Mouse (Mus musculus) embryonic facial prominence, embryonic 14.5 days (tissue): ENCODE results near the gene Copg2. TPM values are rescaled to one million over a fixed set of nuclear protein-coding genes. Genes with fewer than 3 reads are reported as not detected.

Experiments used
- ATAC-seq: fragments of 200-750 bp; cut with Nextera tagmentation; 2 replicates; pipeline ENCODE4 v1.8.0; 2017; ENCODE audit warnings: low read depth, moderate number of reproducible peaks, moderate TSS enrichment
- DNase-seq: peaks from one replicate; pipeline ENCODE4 v3.0.0-alpha.2; 2015; ENCODE audit warnings: low spot score
- H3K27ac ChIP-seq: fragments of 300-500 bp; sonication (generic); replicated peaks from 2 replicates; pipeline ENCODE4 v1.5.1; 2014; ENCODE audit warnings: low read depth, mild to moderate bottlenecking, low read length, moderate library complexity
- H3K27me3 ChIP-seq: fragments of 300-500 bp; sonication (generic); replicated peaks from 2 replicates; pipeline ENCODE4 v1.6.1; 2014; ENCODE audit warnings: low read length; ENCODE audit not compliant: control insufficient read depth, insufficient read depth
- H3K36me3 ChIP-seq: fragments of 300-500 bp; sonication (generic); 2 replicates; pipeline ENCODE4 v1.6.1; 2014; ENCODE audit warnings: low read length, mixed read lengths; ENCODE audit not compliant: control insufficient read depth, insufficient read depth
- H3K4me1 ChIP-seq: fragments of 300-500 bp; sonication (generic); 2 replicates; pipeline ENCODE4 v1.6.1; 2014; ENCODE audit warnings: antibody characterized with exemption, low read length; ENCODE audit not compliant: control insufficient read depth, insufficient read depth
- H3K4me2 ChIP-seq: fragments of 300-500 bp; sonication (generic); 2 replicates; pipeline ENCODE4 v1.6.1; 2014; ENCODE audit warnings: low read depth, mild to moderate bottlenecking, low read length, moderate library complexity, mixed read lengths
- H3K4me3 ChIP-seq: fragments of 300-500 bp; sonication (generic); 2 replicates; pipeline ENCODE4 v1.5.1; 2014; ENCODE audit warnings: low read depth, mild to moderate bottlenecking, low read length
- H3K9ac ChIP-seq: fragments of 300-500 bp; sonication (generic); 2 replicates; pipeline ENCODE4 v1.6.1; 2014; ENCODE audit warnings: low read depth, mild to moderate bottlenecking, low read length, moderate library complexity, mixed read lengths
- H3K9me3 ChIP-seq: fragments of 300-500 bp; sonication (generic); 2 replicates; pipeline ENCODE4 v1.6.1; 2016; ENCODE audit warnings: low read length; ENCODE audit not compliant: control insufficient read depth
- whole genome bisulfite sequencing: fragments of 180-500 bp; shearing (Covaris S2); extraction: QIAGEN DNeasy Blood & Tissue Kit; methylation state at CpG from one replicate; pipeline ENCODE4 v1.1.7; 2014; 5-methylcytosine and 5-hydroxymethylcytosine counted together
- polyA plus RNA-seq: library from polyadenylated mRNA; unstranded; fragments of >200 nt; fragmentation: Nextera tagmentation; extraction: Ambion mirVana; gene quantifications from 2 replicates; pipeline ENCODE4 v1.2.1, GENCODE M21; 2014

Gene Copg2
- polyA plus RNA-seq, 1 experiment from 2014 or later, result 29.0 TPM

DNA sequence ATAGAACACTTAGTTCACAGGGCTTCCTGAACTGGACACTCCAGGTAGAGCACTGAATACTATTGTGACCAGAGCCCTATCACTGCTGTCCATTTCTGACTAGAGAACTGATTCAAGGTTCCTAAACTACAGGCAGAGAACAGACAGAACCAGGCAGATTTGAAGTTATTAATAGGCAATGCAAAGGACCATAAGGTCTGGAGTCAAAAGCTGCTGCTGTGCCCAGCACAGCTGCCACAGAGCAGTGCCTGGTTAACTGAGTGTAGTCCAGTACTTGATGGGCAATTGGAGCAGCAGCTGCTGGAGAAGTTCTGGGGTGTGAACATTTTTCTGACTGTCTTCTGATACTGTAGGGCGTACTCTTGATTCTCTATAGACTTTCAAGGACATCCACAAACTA is 30.1 kb downstream of the Copg2 start:
- H3K4me2 ChIP-seq, result no peak overlapping the region
- no peak overlapping the region for H3K9ac ChIP-seq
- H3K4me1 ChIP-seq, result no peaks in the 10 kb centered on the region
- peak; percentile 16 for DNase-seq
- ATAC-seq, result no peak
- WGBS, result 92% methylated on average over 1 of the region's 1 CpGs
- H3K4me3 ChIP-seq, result no peak overlapping the region
- H3K36me3 ChIP-seq, result no peaks in the 10 kb centered on the region
- H3K27me3 ChIP-seq, result no peaks in the 10 kb centered on the region
- no peak overlapping the region for H3K27ac ChIP-seq
- no peaks in the 10 kb centered on the region for H3K9me3 ChIP-seq

DNA sequence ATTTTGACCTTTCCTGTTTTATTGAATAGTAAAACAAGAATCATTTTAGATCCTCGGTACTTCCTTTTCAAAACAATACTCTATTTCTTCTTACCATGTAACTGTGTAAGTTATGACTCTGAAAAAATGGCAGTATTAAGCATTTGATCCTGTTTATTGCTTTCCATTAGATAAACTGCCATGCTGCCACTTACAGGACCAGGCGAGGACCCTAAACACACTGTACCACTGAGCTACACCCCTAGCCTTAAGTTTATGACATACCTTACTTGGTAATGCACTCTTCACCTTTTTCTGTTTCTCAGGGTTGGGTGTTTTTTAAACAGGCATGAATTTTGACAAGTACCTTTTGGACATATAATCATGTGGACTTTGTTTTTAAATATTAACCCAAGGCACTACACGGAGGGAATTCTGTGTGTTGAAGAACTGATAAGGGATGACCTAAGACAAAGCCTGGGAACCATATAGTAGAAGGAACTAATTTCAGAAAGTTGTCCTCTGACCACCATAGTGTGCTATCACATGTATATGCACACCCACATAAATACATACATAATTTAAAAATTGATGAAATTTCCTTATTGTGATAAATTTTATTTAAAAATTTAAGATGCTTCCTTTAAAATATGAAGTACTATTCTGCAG is 31.4 kb downstream of the Copg2 start:
- Histone ChIP-seq H3K4me3 (no peak overlapping the region), H3K9me3 (no peaks in the 10 kb centered on the region), H3K9ac (no peak overlapping the region), H3K36me3 (no peaks in the 10 kb centered on the region), H3K27me3 (no peaks in the 10 kb centered on the region), H3K4me1 (no peaks in the 10 kb centered on the region), H3K27ac (no peak overlapping the region), H3K4me2 (no peak overlapping the region)
- no peak for ATAC-seq
- DNase-seq, result no peak
- WGBS, result 86% methylated on average over 3 of the region's 3 CpGs

DNA sequence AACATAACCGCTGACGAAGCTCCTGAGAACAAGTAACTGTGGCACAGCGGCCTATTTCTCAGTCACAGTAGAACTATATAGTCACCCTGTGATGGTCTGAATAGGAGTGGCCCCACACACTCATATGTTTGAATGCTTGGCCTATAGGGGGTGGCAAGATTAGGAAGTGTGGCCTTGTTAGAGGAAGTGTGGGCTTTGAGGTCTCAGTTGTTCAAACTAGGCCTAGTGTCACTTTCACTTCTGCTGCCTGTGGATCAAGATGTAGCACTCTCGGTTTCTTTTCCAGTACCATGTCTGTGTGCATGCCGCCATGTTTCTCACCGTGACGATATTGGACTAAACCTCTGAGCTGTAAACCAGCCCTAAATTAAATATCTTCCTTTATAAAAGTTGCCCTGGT is 40.6 kb downstream of the Copg2 start:
- 98% methylated on average over 7 of the region's 7 CpGs for WGBS
- no peak for ATAC-seq
- Histone ChIP-seq H3K4me1 (no peaks in the 10 kb centered on the region), H3K9ac (no peak overlapping the region), H3K4me2 (no peak overlapping the region), H3K9me3 (no peaks in the 10 kb centered on the region), H3K27me3 (no peaks in the 10 kb centered on the region), H3K27ac (no peak overlapping the region), H3K4me3 (no peak overlapping the region), H3K36me3 (peaks cover 28% of the 10 kb centered on the region)
- DNase-seq, result no peak

- 80% methylated on average over 2 of the region's 2 CpGs for WGBS
- ATAC-seq, result no peak
Observed at GRCm38 (mm10) chr6:30855205-30855604, 41.4 kb downstream of the Copg2 start.

GRCm38 (mm10) chr6:30849818-30850217 is 46.8 kb downstream of the Copg2 start:
- no peaks in the 10 kb centered on the region for H3K4me1 ChIP-seq
- WGBS, result 63% methylated on average over 2 of the region's 2 CpGs
- H3K4me2 ChIP-seq, result no peak overlapping the region
- H3K36me3 ChIP-seq, result peaks cover 7% of the 10 kb centered on the region; the same call in 1 of the 2 replicates
- H3K27me3 ChIP-seq, result no peaks in the 10 kb centered on the region
- DNase-seq (peak; percentile 43), ATAC-seq (no peak)
- H3K27ac ChIP-seq, result no peak overlapping the region
- no peak overlapping the region for H3K9ac ChIP-seq
- H3K9me3 ChIP-seq, result 0 out of 2 replicates have a peak, but pooled peaks cover 3% of the 10 kb centered on the region
- no peak overlapping the region for H3K4me3 ChIP-seq

More at GRCm38 (mm10) chr6:30855205-30855604, 41.4 kb downstream of the Copg2 start:
- no peak overlapping the region for H3K27ac ChIP-seq
- no peak overlapping the region for H3K9ac ChIP-seq
- H3K4me2 ChIP-seq, result no peak overlapping the region
- H3K9me3 ChIP-seq, result no peaks in the 10 kb centered on the region
- DNase-seq, result no peak
- peaks cover 28% of the 10 kb centered on the region for H3K36me3 ChIP-seq
- no peaks in the 10 kb centered on the region for H3K4me1 ChIP-seq
- no peak overlapping the region for H3K4me3 ChIP-seq
- no peaks in the 10 kb centered on the region for H3K27me3 ChIP-seq

- Histone ChIP-seq H3K27ac (no peak overlapping the region), H3K36me3 (no peaks in the 10 kb centered on the region), H3K4me2 (no peak overlapping the region), H3K4me3 (no peak overlapping the region), H3K4me1 (no peaks in the 10 kb centered on the region), H3K9ac (no peak overlapping the region), H3K9me3 (no peaks in the 10 kb centered on the region), H3K27me3 (no peaks in the 10 kb centered on the region)
- no peak for ATAC-seq
- peak; percentile 11 for DNase-seq
- WGBS, result 30% methylated on average over 2 of the region's 2 CpGs
Observed at GRCm38 (mm10) chr6:30832241-30832640, 64.4 kb downstream of the Copg2 start.

DNA sequence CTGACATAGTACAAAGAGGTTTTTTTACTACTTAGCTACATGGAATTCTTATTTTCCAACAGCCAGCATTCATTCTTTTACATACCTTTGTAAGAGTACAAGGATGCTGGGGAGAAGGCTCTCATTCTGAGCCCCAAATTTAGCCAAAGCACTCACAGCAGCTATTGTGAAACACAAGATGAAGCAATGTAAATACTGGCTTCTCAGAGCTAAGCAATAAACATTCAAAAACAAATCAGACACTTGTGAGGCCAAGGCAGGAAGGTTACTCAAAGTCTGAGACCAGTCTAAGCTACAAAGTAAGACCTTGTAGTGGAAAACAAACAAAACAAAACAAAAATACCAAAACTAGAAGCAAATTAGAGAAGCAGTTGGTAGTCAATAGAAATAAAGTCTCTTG is 83.0 kb downstream of the Copg2 start:
- Histone ChIP-seq H3K4me1 (no peaks in the 10 kb centered on the region), H3K27me3 (no peaks in the 10 kb centered on the region), H3K4me3 (no peak overlapping the region), H3K27ac (no peak overlapping the region), H3K36me3 (peaks cover 16% of the 10 kb centered on the region), H3K9ac (no peak overlapping the region), H3K9me3 (no peaks in the 10 kb centered on the region), H3K4me2 (no peak overlapping the region)
- ATAC-seq, result no peak
- DNase-seq, result no peak

DNA sequence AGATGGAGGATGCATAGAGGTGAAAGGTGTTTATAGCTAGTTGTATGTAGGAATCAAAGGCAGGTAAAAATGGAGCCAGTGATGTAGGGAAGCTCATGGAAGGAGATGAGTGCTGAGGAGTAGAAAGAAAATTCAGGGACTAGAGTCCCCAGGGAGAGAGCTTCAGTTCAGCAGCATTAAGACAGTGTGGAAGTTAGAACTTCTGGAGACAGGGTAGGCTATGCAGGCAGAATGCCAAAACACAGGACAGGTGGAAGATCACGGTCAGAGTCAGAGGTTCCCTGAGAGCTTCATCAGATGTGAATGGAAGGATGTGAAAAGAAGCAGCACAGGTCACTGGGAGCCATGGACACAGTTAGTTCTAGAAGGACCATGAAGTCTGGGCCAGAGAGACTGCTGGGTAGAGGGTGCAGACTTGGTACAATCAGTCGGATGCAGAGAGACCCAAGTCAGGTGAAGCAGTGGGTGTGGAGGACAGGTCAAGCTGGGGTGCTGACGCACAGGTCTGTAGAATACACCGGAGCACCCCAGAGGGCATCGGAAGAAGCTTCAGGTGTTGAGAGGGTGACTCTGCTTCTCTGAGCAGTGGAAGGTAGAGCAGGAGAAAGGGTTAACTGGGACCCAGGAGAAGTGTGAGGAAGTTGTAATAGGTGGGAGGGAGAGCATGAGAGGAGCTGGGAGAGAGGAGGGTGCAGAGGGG is 91.4 kb downstream of the Copg2 start:
- no peaks in the 10 kb centered on the region for H3K27me3 ChIP-seq
- no peak overlapping the region for H3K4me2 ChIP-seq
- no peak overlapping the region for H3K4me3 ChIP-seq
- H3K9ac ChIP-seq, result no peak overlapping the region
- no peaks in the 10 kb centered on the region for H3K4me1 ChIP-seq
- 91% methylated on average over 5 of the region's 5 CpGs for WGBS
- ATAC-seq, result no peak
- H3K36me3 ChIP-seq, result peaks cover 30% of the 10 kb centered on the region
- H3K27ac ChIP-seq, result no peak overlapping the region
- DNase-seq, result no peak
- no peaks in the 10 kb centered on the region for H3K9me3 ChIP-seq
